Mouse (Mus musculus) ES-E14 (cell line): Measurements from ENCODE around the gene Flrt1.

Source experiments
- CHD2 ChIP-seq: IDR thresholded peaks from 2 replicates; pipeline ENCODE4 v1.6.1; 2014; ENCODE audit warnings: mild to moderate bottlenecking, low read depth, low read length, inconsistent platforms
- HCFC1 ChIP-seq: IDR thresholded peaks from 2 replicates; pipeline ENCODE4 v1.6.1; 2012; ENCODE audit warnings: low read length, inconsistent platforms, borderline replicate concordance; ENCODE audit not compliant: insufficient read depth
- MAFK ChIP-seq: IDR thresholded peaks from 2 replicates; pipeline ENCODE4 v1.6.1; 2014; ENCODE audit warnings: mild to moderate bottlenecking, low read depth, low read length, inconsistent platforms; ENCODE audit not compliant: insufficient read depth
- ZC3H11A ChIP-seq: IDR thresholded peaks from 2 replicates; pipeline ENCODE4 v1.6.1; 2012; ENCODE audit warnings: low read depth, mild to moderate bottlenecking, inconsistent platforms, low read length, borderline replicate concordance
- ZNF384 ChIP-seq: IDR thresholded peaks from 2 replicates; pipeline ENCODE4 v1.6.1; 2012; ENCODE audit warnings: low read depth, low read length, inconsistent platforms

DNA sequence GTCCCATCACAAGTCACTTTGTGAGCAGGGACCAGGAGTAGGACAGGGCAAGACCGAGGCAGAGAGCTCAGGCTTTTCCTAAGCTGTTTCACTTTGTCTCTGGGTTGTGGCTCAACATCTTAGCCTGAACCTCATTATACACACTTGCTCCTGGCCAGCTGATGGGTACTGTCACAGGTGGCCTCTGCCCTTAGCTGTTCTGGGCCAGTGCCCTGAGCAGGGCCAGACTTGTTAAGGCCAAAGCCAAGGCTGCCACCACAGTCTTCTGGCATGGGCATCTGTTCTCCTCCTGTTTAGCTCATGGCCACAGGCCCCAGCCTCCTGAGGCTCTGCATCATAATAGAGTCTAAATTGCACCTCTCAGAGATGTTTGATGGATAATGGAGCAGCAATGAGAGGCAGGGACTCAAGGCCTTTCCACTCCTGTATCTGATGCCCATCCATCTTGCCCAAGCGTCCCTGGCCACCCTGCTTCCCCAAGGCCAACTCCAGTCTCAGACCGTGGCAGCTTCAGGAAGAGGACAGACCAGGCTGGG lies 5.8 kb downstream of the Flrt1 start:
- TF ChIP-seq MAFK (no peak), HCFC1 (no peak), CHD2 (no peak), ZNF384 (no peak), ZC3H11A (no peak)
